Mouse (Mus musculus): Measurements from ENCODE around the gene Gm28048. TPM values are rescaled to one million over a fixed set of nuclear protein-coding genes. Genes with fewer than 3 reads are reported as not detected.

Gm28048 gene
- polyA plus RNA-seq, 1 experiment, result 1.9 TPM

- Histone ChIP-seq H3K4me2 (ENCODE audit: low read depth) (no peak overlapping the region), H3K36me3 (ENCODE audit: control insufficient read depth, insufficient read depth) (no peaks in the 10 kb centered on the region), H3ac (ENCODE audit: control insufficient read depth, insufficient read length) (no peak overlapping the region), H3K27me3 (ENCODE audit: control insufficient read depth, insufficient read depth, insufficient read length) (no peaks in the 10 kb centered on the region), H3K4me3 (no peak overlapping the region), H3K79me2 (ENCODE audit: control insufficient read depth, insufficient read depth) (peaks cover 76% of the 10 kb centered on the region)
- TF ChIP-seq REST (IDR thresholded peaks at IDR 0.05; ENCODE audit: insufficient read depth, insufficient read length) (no peak), MAX (IDR thresholded peaks at IDR 0.05; ENCODE audit: low read depth) (no peak)
Observed at GRCm38 (mm10) chr11:22856371-22856965, 125.4 kb downstream of the Gm28048 start.

GRCm38 (mm10) chr11:22854571-22854970 lies 127.3 kb downstream of the Gm28048 start:
- Histone ChIP-seq H3K4me2 (ENCODE audit: low read depth) (no peak overlapping the region), H3ac (ENCODE audit: control insufficient read depth, insufficient read length) (no peak overlapping the region), H3K4me3 (no peak overlapping the region), H3K79me2 (ENCODE audit: control insufficient read depth, insufficient read depth) (peaks cover 93% of the 10 kb centered on the region), H3K27me3 (ENCODE audit: control insufficient read depth, insufficient read depth, insufficient read length) (no peaks in the 10 kb centered on the region), H3K36me3 (ENCODE audit: control insufficient read depth, insufficient read depth) (no peaks in the 10 kb centered on the region)
- TF ChIP-seq TCF12 (IDR thresholded peaks at IDR 0.05; ENCODE audit: insufficient read depth, poor library complexity, severe bottlenecking), result no peak
- no peak for TF ChIP-seq TCF3 (IDR thresholded peaks at IDR 0.05; ENCODE audit: insufficient read length, low read depth)
- no peak for TF ChIP-seq MYOD1 (IDR thresholded peaks at IDR 0.05; ENCODE audit: control insufficient read depth in 1 of 3, insufficient read length in 2 of 3, low read depth in 2 of 3)
- TF ChIP-seq MAX (IDR thresholded peaks at IDR 0.05; ENCODE audit: low read depth), result no peak
- TF ChIP-seq MYOG (IDR thresholded peaks at IDR 0.05; ENCODE audit: control insufficient read depth in 1 of 3, insufficient read depth in 1 of 3, insufficient read length in 2 of 3, low read depth in 2 of 3), result no peak
- no peak for TF ChIP-seq E2F4 (IDR thresholded peaks at IDR 0.05; ENCODE audit: insufficient read depth)
- no peak for TF ChIP-seq SRF (IDR thresholded peaks at IDR 0.05; ENCODE audit: control insufficient read depth, insufficient read length, low read depth)
- no peak for TF ChIP-seq REST (IDR thresholded peaks at IDR 0.05; ENCODE audit: insufficient read depth, insufficient read length)
- TF ChIP-seq POLR2A (IDR thresholded peaks at IDR 0.05; ENCODE audit: insufficient read length, low read depth), result no peak

GRCm38 (mm10) chr11:22853477-22854157 lies 128.3 kb downstream of the Gm28048 start:
- H3ac ChIP-seq (ENCODE audit: control insufficient read depth, insufficient read length), result no peak overlapping the region
- no peaks in the 10 kb centered on the region for H3K36me3 ChIP-seq (ENCODE audit: control insufficient read depth, insufficient read depth)
- H3K27me3 ChIP-seq (ENCODE audit: control insufficient read depth, insufficient read depth, insufficient read length), result no peaks in the 10 kb centered on the region
- no peak overlapping the region for H3K4me3 ChIP-seq
- H3K4me2 ChIP-seq (ENCODE audit: low read depth), result no peak overlapping the region
- no peak for TF ChIP-seq MAX (IDR thresholded peaks at IDR 0.05; ENCODE audit: low read depth)
- TF ChIP-seq POLR2A (IDR thresholded peaks at IDR 0.05; ENCODE audit: insufficient read length, low read depth), result no peak
- TF ChIP-seq TCF3 (IDR thresholded peaks at IDR 0.05; ENCODE audit: insufficient read length, low read depth), result no peak
- TF ChIP-seq SRF (IDR thresholded peaks at IDR 0.05; ENCODE audit: control insufficient read depth, insufficient read length, low read depth), result no peak
- no peak for TF ChIP-seq E2F4 (IDR thresholded peaks at IDR 0.05; ENCODE audit: insufficient read depth)
- no peak for TF ChIP-seq MYOG (IDR thresholded peaks at IDR 0.05; ENCODE audit: control insufficient read depth in 1 of 3, insufficient read depth in 1 of 3, insufficient read length in 2 of 3, low read depth in 2 of 3)
- TF ChIP-seq TCF12 (IDR thresholded peaks at IDR 0.05; ENCODE audit: insufficient read depth, poor library complexity, severe bottlenecking), result no peak
- H3K79me2 ChIP-seq (ENCODE audit: control insufficient read depth, insufficient read depth), result peaks cover 94% of the 10 kb centered on the region

GRCm38 (mm10) chr11:22852510-22852909 lies 129.4 kb downstream of the Gm28048 start:
- Histone ChIP-seq H3K4me2 (ENCODE audit: low read depth) (no peak overlapping the region), H3K36me3 (ENCODE audit: control insufficient read depth, insufficient read depth) (no peaks in the 10 kb centered on the region), H3ac (ENCODE audit: control insufficient read depth, insufficient read length) (no peak overlapping the region), H3K79me2 (ENCODE audit: control insufficient read depth, insufficient read depth) (peaks cover 91% of the 10 kb centered on the region), H3K4me3 (no peak overlapping the region), H3K27me3 (ENCODE audit: control insufficient read depth, insufficient read depth, insufficient read length) (no peaks in the 10 kb centered on the region)
- TF ChIP-seq TCF3 (IDR thresholded peaks at IDR 0.05; ENCODE audit: insufficient read length, low read depth) (no peak), USF1 (IDR thresholded peaks at IDR 0.05; ENCODE audit: low read depth) (no peak), SRF (IDR thresholded peaks at IDR 0.05; ENCODE audit: control insufficient read depth, insufficient read length, low read depth) (no peak), MAX (IDR thresholded peaks at IDR 0.05; ENCODE audit: low read depth) (no peak), MYOD1 (IDR thresholded peaks at IDR 0.05; ENCODE audit: control insufficient read depth in 1 of 3, insufficient read length in 2 of 3, low read depth in 2 of 3) (no peak), E2F4 (IDR thresholded peaks at IDR 0.05; ENCODE audit: insufficient read depth) (no peak), CEBPB (IDR thresholded peaks at IDR 0.05; ENCODE audit: insufficient read depth, poor library complexity, severe bottlenecking) (no peak), POLR2AphosphoS2 (IDR thresholded peaks at IDR 0.05; ENCODE audit: insufficient read length, low read depth) (no peak), MYOG (IDR thresholded peaks at IDR 0.05; ENCODE audit: control insufficient read depth in 1 of 3, insufficient read depth in 1 of 3, insufficient read length in 2 of 3, low read depth in 2 of 3) (no peak), POLR2A (IDR thresholded peaks at IDR 0.05; ENCODE audit: insufficient read length, low read depth) (no peak), TCF12 (IDR thresholded peaks at IDR 0.05; ENCODE audit: insufficient read depth, poor library complexity, severe bottlenecking) (no peak), REST (IDR thresholded peaks at IDR 0.05; ENCODE audit: insufficient read depth, insufficient read length) (no peak)

GRCm38 (mm10) chr11:22851416-22851815 lies 130.5 kb downstream of the Gm28048 start:
- no peaks in the 10 kb centered on the region for H3K27me3 ChIP-seq (ENCODE audit: control insufficient read depth, insufficient read depth, insufficient read length)
- peaks cover 90% of the 10 kb centered on the region for H3K79me2 ChIP-seq (ENCODE audit: control insufficient read depth, insufficient read depth)
- no peak overlapping the region for H3ac ChIP-seq (ENCODE audit: control insufficient read depth, insufficient read length)
- H3K36me3 ChIP-seq (ENCODE audit: control insufficient read depth, insufficient read depth), result no peaks in the 10 kb centered on the region
- no peak for TF ChIP-seq CEBPB (IDR thresholded peaks at IDR 0.05; ENCODE audit: insufficient read depth, poor library complexity, severe bottlenecking)
- TF ChIP-seq TCF12 (IDR thresholded peaks at IDR 0.05; ENCODE audit: insufficient read depth, poor library complexity, severe bottlenecking), result no peak
- no peak for TF ChIP-seq E2F4 (IDR thresholded peaks at IDR 0.05; ENCODE audit: insufficient read depth)
- TF ChIP-seq USF1 (IDR thresholded peaks at IDR 0.05; ENCODE audit: low read depth), result no peak
- no peak for TF ChIP-seq SRF (IDR thresholded peaks at IDR 0.05; ENCODE audit: control insufficient read depth, insufficient read length, low read depth)
- TF ChIP-seq POLR2AphosphoS2 (IDR thresholded peaks at IDR 0.05; ENCODE audit: insufficient read length, low read depth), result no peak
- TF ChIP-seq POLR2A (IDR thresholded peaks at IDR 0.05; ENCODE audit: insufficient read length, low read depth), result no peak
- no peak for TF ChIP-seq REST (IDR thresholded peaks at IDR 0.05; ENCODE audit: insufficient read depth, insufficient read length)
- TF ChIP-seq MYOG (IDR thresholded peaks at IDR 0.05; ENCODE audit: control insufficient read depth in 1 of 3, insufficient read depth in 1 of 3, insufficient read length in 2 of 3, low read depth in 2 of 3), result no peak
- no peak for TF ChIP-seq MAX (IDR thresholded peaks at IDR 0.05; ENCODE audit: low read depth)
- no peak for TF ChIP-seq MYOD1 (IDR thresholded peaks at IDR 0.05; ENCODE audit: control insufficient read depth in 1 of 3, insufficient read length in 2 of 3, low read depth in 2 of 3)
- no peak for TF ChIP-seq TCF3 (IDR thresholded peaks at IDR 0.05; ENCODE audit: insufficient read length, low read depth)
- H3K4me3 ChIP-seq, result no peak overlapping the region
- H3K4me2 ChIP-seq (ENCODE audit: low read depth), result no peak overlapping the region
